Mouse (Mus musculus) stomach, embryonic 16.5 days (tissue): ENCODE results near the gene Lman1l. TPM values are rescaled to one million over a fixed set of nuclear protein-coding genes. Genes with fewer than 3 reads are reported as not detected.

Experiments used
- ATAC-seq: fragments of 200-750 bp; cut with Nextera tagmentation; 2 replicates; pipeline ENCODE4 v1.8.0; 2017; ENCODE audit warnings: moderate number of reproducible peaks, moderate TSS enrichment; ENCODE audit not compliant: insufficient read depth, low FRiP score
- H3K27ac ChIP-seq: fragments of 300-500 bp; sonication (generic); 2 replicates; pipeline ENCODE4 v1.5.1; 2014; ENCODE audit warnings: low read length
- H3K27me3 ChIP-seq: fragments of 300-500 bp; sonication (generic); 2 replicates; pipeline ENCODE4 v1.6.1; 2014; ENCODE audit warnings: low read length, control low read depth, mixed read lengths; ENCODE audit not compliant: control insufficient read depth, insufficient read depth
- H3K36me3 ChIP-seq: fragments of 300-500 bp; sonication (generic); 2 replicates; pipeline ENCODE4 v1.6.1; 2014; ENCODE audit warnings: low read length; ENCODE audit not compliant: control insufficient read depth, insufficient read depth
- H3K4me1 ChIP-seq: fragments of 300-500 bp; sonication (generic); 2 replicates; pipeline ENCODE4 v1.6.1; 2014; ENCODE audit warnings: low read length, control low read depth, mixed read lengths; ENCODE audit not compliant: control insufficient read depth, insufficient read depth
- H3K4me2 ChIP-seq: fragments of 300-500 bp; sonication (generic); 2 replicates; pipeline ENCODE4 v1.6.1; 2014; ENCODE audit warnings: low read depth, low read length, mixed read lengths
- H3K4me3 ChIP-seq: fragments of 300-500 bp; sonication (generic); replicated peaks from 2 replicates; pipeline ENCODE4 v1.5.1; 2014; ENCODE audit warnings: mild to moderate bottlenecking, low read length
- H3K9ac ChIP-seq: fragments of 300-500 bp; sonication (generic); 2 replicates; pipeline ENCODE4 v1.6.1; 2014; ENCODE audit warnings: low read length
- H3K9me3 ChIP-seq: fragments of 300-500 bp; sonication (generic); replicated peaks from 2 replicates; pipeline ENCODE4 v1.6.1; 2016; ENCODE audit warnings: low read length, control low read depth; ENCODE audit not compliant: control insufficient read depth
- WGBS: fragments of 180-500 bp; shearing (Covaris S2); extraction: QIAGEN DNeasy Blood & Tissue Kit; methylation state at CpG from one replicate; pipeline ENCODE4 v1.1.7; 2014; 5-methylcytosine and 5-hydroxymethylcytosine counted together
- polyA plus RNA-seq: library from polyadenylated mRNA; unstranded; fragments of >200 nt; fragmentation: Nextera tagmentation; extraction: Ambion mirVana; gene quantifications from 2 replicates; pipeline ENCODE4 v1.2.1, GENCODE M21; 2015

Lman1l gene
- polyA plus RNA-seq, result not detected in 2 replicates

- no peak within 1 kb of the TSS for H3K9ac ChIP-seq
- no peak for ATAC-seq
- H3K9me3 ChIP-seq, result no peaks in the 10 kb centered on the region
- no peak within 1 kb of the TSS for H3K4me2 ChIP-seq
- H3K27me3 ChIP-seq, result no peaks in the 10 kb centered on the region
- WGBS, result 88% methylated on average over 5 of the region's 5 CpGs
- H3K4me1 ChIP-seq, result no peaks in the 10 kb centered on the region
- H3K27ac ChIP-seq, result no peak within 1 kb of the TSS
- H3K36me3 ChIP-seq, result peaks cover 5% of the 10 kb centered on the region
- no peak within 1 kb of the TSS for H3K4me3 ChIP-seq
Observed at GRCm38 (mm10) chr9:57620674-57621073, at the start of gene Lman1l. Gene Lman1l, minus strand, starts transcription at chr9:57620774.

- ATAC-seq, result no peak
- Histone ChIP-seq H3K36me3 (no peaks in the 10 kb centered on the region), H3K27me3 (no peaks in the 10 kb centered on the region), H3K27ac (no peak overlapping the region), H3K4me1 (no peaks in the 10 kb centered on the region), H3K9me3 (no peaks in the 10 kb centered on the region), H3K4me2 (no peak overlapping the region), H3K9ac (no peak overlapping the region), H3K4me3 (no peak overlapping the region)
- WGBS, result 80% methylated on average over 3 of the region's 3 CpGs
Observed at GRCm38 (mm10) chr9:57669566-57669965, 49.0 kb upstream of the Lman1l start.

GRCm38 (mm10) chr9:57668277-57668676, 47.7 kb upstream of the Lman1l start:
- Histone ChIP-seq H3K36me3 (no peaks in the 10 kb centered on the region), H3K9ac (no peak overlapping the region), H3K9me3 (no peaks in the 10 kb centered on the region), H3K4me3 (no peak overlapping the region), H3K27me3 (no peaks in the 10 kb centered on the region), H3K4me2 (no peak overlapping the region), H3K4me1 (no peaks in the 10 kb centered on the region), H3K27ac (no peak overlapping the region)
- WGBS, result 18% methylated on average over 1 of the region's 1 CpGs
- no peak for ATAC-seq

DNA sequence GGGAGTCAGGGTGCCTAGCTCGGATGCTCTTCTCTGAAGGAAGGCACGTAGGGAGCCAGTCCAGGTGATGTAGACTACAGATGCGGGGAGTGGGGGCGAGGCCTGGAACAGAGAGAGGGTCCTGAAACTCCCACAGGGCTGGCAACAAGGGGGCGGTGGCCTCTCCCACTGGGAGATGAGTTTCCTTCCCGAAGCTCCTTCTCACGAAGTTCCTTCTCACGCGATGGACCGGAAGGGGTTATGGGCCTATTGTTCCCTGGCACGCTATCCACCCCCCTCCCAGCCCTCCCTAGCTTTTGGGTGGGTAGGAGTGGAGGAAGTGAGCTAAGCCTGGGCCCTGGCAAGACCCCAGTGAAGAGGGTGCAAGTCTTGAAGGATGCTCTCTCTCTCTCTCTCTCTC, 47.2 kb upstream of the Lman1l start:
- H3K36me3 ChIP-seq, result no peaks in the 10 kb centered on the region
- WGBS, result 62% methylated on average over 11 of the region's 11 CpGs
- no peak overlapping the region for H3K4me3 ChIP-seq
- H3K27me3 ChIP-seq, result no peaks in the 10 kb centered on the region
- no peak for ATAC-seq
- H3K4me1 ChIP-seq, result no peaks in the 10 kb centered on the region
- H3K9me3 ChIP-seq, result no peaks in the 10 kb centered on the region
- no peak overlapping the region for H3K9ac ChIP-seq
- H3K4me2 ChIP-seq, result no peak overlapping the region
- no peak overlapping the region for H3K27ac ChIP-seq

GRCm38 (mm10) chr9:57667136-57667535, 46.6 kb upstream of the Lman1l start:
- Histone ChIP-seq H3K36me3 (no peaks in the 10 kb centered on the region), H3K4me2 (no peak overlapping the region), H3K9ac (no peak overlapping the region), H3K27me3 (no peaks in the 10 kb centered on the region), H3K27ac (no peak overlapping the region), H3K9me3 (no peaks in the 10 kb centered on the region), H3K4me1 (no peaks in the 10 kb centered on the region), H3K4me3 (no peak overlapping the region)
- no peak for ATAC-seq
- WGBS, result 61% methylated on average over 3 of the region's 3 CpGs

DNA sequence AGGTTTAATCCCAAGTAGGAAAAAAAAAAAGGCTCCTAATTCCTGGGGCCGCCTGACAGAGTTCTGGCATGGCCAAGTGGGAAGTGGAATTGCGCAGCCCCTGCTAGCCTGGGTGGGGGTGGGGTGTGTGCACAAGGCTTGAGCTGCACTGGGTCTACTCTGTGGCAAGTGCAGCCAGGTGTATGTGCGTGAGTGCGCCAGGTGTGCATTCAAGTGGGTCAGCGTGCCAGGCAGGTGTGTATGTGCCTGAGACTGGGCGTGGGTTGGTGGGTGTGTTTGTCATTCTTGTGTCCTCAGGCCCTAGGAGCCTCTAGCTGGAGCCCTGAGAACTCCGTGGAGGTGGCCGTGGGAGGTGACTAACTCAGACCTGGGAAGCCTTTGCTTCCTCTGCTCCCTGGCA, 46.0 kb upstream of the Lman1l start:
- WGBS, result 70% methylated on average over 8 of the region's 8 CpGs
- H3K27me3 ChIP-seq, result no peaks in the 10 kb centered on the region
- H3K9ac ChIP-seq, result no peak overlapping the region
- no peaks in the 10 kb centered on the region for H3K36me3 ChIP-seq
- no peaks in the 10 kb centered on the region for H3K9me3 ChIP-seq
- H3K27ac ChIP-seq, result no peak overlapping the region
- no peak for ATAC-seq
- H3K4me1 ChIP-seq, result no peaks in the 10 kb centered on the region
- no peak overlapping the region for H3K4me3 ChIP-seq
- no peak overlapping the region for H3K4me2 ChIP-seq

DNA sequence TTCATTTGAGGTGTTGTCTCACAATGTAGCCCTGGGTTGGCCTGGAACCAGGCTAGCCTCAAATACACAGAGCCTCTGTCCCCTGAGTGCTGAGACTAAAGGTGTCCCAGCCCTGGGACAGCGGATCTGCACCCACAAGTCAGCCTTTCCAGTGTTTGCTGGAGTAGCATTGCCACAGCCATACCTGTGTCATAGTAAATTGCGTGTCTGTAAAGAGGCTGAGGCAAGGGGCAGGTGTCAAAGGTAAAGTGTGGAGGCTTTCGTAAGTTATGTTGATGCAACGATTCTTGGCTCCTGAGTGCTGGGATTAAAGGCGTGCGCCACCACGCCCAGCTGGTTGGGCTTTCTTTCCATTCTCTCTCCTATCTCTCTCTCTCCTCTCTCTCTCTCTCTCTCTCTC, 44.0 kb upstream of the Lman1l start:
- Histone ChIP-seq H3K9ac (no peak overlapping the region), H3K27ac (no peak overlapping the region), H3K9me3 (no peaks in the 10 kb centered on the region), H3K4me1 (no peaks in the 10 kb centered on the region), H3K4me3 (no peak overlapping the region), H3K27me3 (no peaks in the 10 kb centered on the region), H3K36me3 (no peaks in the 10 kb centered on the region), H3K4me2 (no peak overlapping the region)
- no peak for ATAC-seq
- 44% methylated on average over 7 of the region's 7 CpGs for WGBS

DNA sequence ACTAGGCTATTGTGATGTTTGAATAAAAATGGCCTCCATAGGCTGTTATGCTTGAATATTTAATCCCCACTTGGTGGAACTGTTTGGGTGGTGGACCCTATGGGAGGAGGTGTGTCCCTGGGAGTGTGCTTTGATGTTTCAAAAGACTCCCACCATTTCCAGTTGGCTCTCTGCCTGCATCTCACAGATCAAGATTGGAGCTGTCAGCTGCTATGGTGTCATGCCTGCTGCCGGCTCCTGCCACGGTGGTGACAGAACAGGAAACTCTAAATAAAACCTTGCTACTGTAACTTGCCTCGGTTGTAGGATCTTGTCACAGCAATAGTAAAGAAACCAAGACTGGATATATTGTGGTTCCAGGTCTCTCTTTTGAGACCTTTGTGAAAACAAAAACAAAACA, 41.0 kb upstream of the Lman1l start:
- Histone ChIP-seq H3K4me3 (no peak overlapping the region), H3K9me3 (no peaks in the 10 kb centered on the region), H3K36me3 (no peaks in the 10 kb centered on the region), H3K9ac (no peak overlapping the region), H3K27ac (no peak overlapping the region), H3K4me2 (no peak overlapping the region), H3K27me3 (no peaks in the 10 kb centered on the region), H3K4me1 (no peaks in the 10 kb centered on the region)
- WGBS, result 65% methylated on average over 3 of the region's 3 CpGs
- no peak for ATAC-seq

GRCm38 (mm10) chr9:57660501-57660900, 39.9 kb upstream of the Lman1l start:
- H3K27me3 ChIP-seq, result no peaks in the 10 kb centered on the region
- H3K4me1 ChIP-seq, result 0 out of 2 replicates have a peak, but pooled peaks cover 3% of the 10 kb centered on the region
- H3K36me3 ChIP-seq, result no peaks in the 10 kb centered on the region
- H3K9ac ChIP-seq, result no peak overlapping the region
- no peak overlapping the region for H3K4me2 ChIP-seq
- no peak overlapping the region for H3K4me3 ChIP-seq
- no peak overlapping the region for H3K27ac ChIP-seq
- no peak for ATAC-seq
- 51% methylated on average over 6 of the region's 6 CpGs for WGBS
- H3K9me3 ChIP-seq, result no peaks in the 10 kb centered on the region

DNA sequence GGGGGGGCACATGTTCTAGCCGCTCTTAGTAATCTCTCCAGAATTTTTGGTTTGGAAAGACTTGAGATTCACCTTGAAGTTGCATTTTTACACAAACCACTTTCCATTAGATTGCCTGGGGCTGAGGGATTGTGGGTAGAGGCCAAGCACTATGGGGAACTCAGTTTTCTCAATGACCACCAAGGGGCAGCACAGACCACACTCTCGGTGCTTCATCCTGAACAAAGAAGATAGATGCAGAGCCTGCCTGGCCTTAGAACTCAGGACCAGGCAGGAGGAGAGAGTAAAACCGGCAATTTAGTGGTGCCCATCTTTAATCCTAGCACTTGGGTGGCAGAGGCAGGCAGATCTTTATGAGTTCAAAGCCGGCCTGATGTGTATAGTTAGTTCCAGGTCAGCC, 39.2 kb upstream of the Lman1l start:
- Histone ChIP-seq H3K27me3 (no peaks in the 10 kb centered on the region), H3K9me3 (no peaks in the 10 kb centered on the region), H3K36me3 (no peaks in the 10 kb centered on the region), H3K4me2 (no peak overlapping the region), H3K27ac (no peak overlapping the region), H3K4me3 (no peak overlapping the region), H3K4me1 (0 out of 2 replicates have a peak, but pooled peaks cover 3% of the 10 kb centered on the region), H3K9ac (no peak overlapping the region)
- WGBS, result 13% methylated on average over 4 of the region's 4 CpGs
- ATAC-seq, result peak; percentile 66; the same call in 1 of the 2 replicates
